Mouse (Mus musculus) kidney, adult 18-20 months (tissue): ENCODE measurements around the gene Armh2.

Source experiments
- DNase-seq: peaks from one replicate; pipeline ENCODE4 v3.0.0; 2021

Armh2 gene

DNA sequence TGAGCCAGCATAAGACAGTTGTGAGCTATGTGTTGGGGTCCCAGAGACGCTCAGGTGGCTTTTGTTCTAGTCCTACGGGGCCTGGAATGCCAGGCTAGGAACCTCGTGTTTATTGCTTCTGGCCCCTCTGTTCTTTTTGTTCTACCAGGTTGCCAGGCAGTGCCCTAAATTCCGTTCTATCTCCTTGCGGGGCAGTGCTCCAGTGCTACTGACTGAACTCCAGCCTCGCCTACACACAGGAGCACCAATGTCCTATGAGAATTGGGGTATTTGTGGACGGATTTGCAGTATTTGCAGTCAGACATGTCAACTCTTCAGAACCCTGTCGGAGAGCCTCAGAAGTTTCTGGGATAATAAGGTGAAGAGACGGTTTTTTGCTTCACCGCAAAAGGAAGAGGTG lies at the start of gene Armh2:
Gene Armh2, plus strand, starts transcription at position 205 of the 400 bp plus-strand sequence.
- no peak for DNase-seq

GRCm38 (mm10) chr13:24693312-24693711 lies 47.7 kb upstream of the Armh2 start:
- DNase-seq = no peak

- no peak for DNase-seq
Measured at GRCm38 (mm10) chr13:24698746-24699145, 42.3 kb upstream of the Armh2 start.

- no peak for DNase-seq
Measured at GRCm38 (mm10) chr13:24702128-24702527, 38.9 kb upstream of the Armh2 start.

GRCm38 (mm10) chr13:24709656-24710396 lies 31.2 kb upstream of the Armh2 start:
- no peak for DNase-seq

GRCm38 (mm10) chr13:24710968-24711367 lies 30.1 kb upstream of the Armh2 start:
- no peak for DNase-seq

GRCm38 (mm10) chr13:24712581-24713130 lies 28.4 kb upstream of the Armh2 start:
- DNase-seq = no peak

DNA sequence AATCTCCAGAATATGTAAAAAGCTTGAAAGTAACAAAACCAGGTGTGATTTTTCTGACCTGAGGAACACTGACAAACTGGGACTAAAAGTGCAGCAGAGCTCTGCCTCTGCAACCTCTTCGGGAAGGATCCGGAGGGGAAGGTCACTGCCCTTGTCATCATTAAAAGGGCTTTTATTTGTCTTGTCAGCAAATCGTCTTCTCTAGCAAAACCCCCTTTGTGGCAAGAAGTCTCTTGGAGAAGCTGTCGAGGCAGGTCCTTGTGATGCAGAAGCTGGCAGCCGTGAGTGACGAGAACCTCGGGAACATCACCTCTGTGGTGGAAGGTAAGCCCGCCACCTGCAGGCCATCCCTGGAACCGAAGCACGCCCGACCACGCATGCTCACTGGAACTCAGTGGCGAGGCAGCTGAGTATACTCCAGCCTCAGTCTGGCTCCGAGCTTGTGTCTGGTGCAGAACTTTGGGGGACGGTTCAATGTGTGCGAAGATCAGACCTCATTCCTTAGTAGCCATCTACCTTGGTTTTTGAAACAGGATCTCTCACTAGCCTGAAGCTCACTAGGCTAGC lies 27.5 kb upstream of the Armh2 start:
- DNase-seq = peak; percentile 94

- DNase-seq = no peak
Measured at GRCm38 (mm10) chr13:24714360-24714885, 26.6 kb upstream of the Armh2 start.

GRCm38 (mm10) chr13:24715601-24716000 lies 25.4 kb upstream of the Armh2 start:
- DNase-seq = no peak

GRCm38 (mm10) chr13:24716441-24716840 lies 24.6 kb upstream of the Armh2 start:
- DNase-seq = no peak

- no peak for DNase-seq
Measured at GRCm38 (mm10) chr13:24717677-24718076, 23.4 kb upstream of the Armh2 start.

GRCm38 (mm10) chr13:24721502-24721901 lies 19.5 kb upstream of the Armh2 start:
- no peak for DNase-seq

GRCm38 (mm10) chr13:24723699-24724394 lies 17.2 kb upstream of the Armh2 start:
- DNase-seq = no peak

- DNase-seq = no peak
Measured at GRCm38 (mm10) chr13:24724395-24724759, 16.7 kb upstream of the Armh2 start.

- DNase-seq = no peak
Measured at GRCm38 (mm10) chr13:24729128-24729527, 11.9 kb upstream of the Armh2 start.

DNA sequence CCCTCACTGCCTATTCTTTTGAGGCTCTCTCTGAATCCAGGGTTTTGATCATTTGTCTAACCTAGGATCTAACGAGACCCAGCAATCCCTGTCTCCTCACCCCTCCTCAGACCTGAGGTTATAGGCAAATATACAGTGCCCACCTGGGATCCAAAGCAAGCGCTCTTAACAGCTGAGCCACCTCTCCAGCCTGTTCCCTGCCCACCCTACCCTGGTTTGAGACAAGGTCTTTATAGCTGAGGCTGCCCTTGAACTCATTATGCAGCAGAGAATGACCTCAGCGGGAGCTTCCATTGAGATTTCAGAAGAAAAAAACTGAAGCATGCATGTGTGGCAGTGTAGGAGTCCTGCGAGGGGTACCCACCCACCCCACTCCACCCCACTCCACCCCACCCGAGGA lies 6.5 kb upstream of the Armh2 start:
- no peak for DNase-seq

DNA sequence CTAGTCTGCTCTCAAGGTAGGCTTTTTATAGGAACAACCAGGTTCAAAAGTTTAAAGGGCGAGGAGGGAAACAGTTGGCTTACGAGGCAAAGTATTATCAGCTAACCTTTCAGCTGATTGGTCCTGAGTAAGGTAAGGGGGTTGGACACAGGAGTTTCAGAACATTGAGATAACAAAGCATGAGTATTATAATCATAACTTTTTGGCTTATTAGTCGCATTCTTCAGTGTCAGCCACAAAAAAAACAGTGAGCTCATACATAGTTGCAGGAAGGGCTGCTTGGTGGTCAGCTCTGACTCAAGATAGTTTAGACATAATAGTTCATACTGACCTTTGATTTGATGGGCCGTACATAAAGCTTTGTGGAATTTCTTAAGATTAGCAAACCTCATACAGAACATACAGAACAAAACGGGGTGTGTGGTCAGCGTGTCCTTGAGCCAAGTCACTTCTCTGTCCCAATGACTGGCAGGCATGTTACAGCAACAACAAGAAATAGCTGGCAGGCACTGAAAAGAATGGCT lies 5.4 kb upstream of the Armh2 start:
- DNase-seq = no peak

DNA sequence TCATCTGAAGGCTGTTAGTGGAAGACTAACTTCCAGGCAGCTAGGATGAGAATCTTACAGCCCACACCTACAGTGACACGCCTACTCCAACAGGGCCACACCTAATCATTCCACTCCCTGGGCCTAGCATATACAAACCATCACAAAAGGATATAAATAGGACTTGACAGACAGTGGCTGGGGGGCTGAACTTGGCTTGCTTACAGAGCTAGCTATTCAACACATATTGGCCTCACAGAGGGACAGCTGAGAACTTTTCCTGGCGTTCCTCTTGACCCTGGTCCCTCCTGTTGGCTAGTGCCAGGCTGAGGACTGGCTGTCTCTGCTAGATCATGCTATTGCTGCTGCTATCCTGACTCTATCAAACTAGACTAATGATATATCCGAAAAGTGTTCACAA lies 6.8 kb downstream of the Armh2 start:
- DNase-seq = no peak

DNA sequence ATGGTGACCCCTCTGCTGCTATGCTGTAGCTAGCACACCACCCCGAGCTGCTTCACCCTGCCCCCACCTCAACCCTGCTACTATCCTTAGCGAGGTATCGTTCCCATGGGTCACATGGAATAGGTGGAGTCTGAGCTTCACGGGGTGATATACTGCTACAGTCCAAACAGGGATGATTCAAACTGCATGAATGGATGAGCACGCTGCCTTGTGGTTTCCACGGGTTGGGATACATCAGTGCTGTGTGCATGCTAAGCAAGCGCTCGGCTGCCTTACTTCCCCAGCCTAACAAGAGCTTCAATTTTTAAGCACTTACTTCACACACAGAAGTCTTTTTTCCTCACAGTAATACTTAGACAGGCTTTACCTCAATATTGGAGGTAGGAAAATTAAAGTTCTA lies 9.8 kb downstream of the Armh2 start:
- no peak for DNase-seq

DNA sequence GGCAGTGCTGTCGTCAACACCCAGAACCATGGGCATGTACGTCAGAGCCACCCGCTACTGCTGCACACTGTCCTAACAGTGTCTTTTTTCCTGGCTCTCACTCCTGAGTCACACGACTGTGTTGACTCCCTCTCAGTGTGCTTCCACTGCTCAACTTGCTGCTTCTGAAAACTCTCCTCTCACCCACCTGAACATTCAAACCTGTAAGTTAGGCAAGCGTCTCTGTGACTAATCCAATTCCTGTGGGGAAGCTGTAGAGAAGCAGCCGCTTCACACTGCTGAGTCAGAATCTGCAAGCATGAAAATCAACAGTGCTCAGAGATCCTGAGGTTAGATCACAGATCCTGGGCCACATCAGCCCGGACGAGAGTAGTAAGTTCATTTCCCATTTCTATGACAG lies 10.4 kb downstream of the Armh2 start:
- DNase-seq = no peak

DNA sequence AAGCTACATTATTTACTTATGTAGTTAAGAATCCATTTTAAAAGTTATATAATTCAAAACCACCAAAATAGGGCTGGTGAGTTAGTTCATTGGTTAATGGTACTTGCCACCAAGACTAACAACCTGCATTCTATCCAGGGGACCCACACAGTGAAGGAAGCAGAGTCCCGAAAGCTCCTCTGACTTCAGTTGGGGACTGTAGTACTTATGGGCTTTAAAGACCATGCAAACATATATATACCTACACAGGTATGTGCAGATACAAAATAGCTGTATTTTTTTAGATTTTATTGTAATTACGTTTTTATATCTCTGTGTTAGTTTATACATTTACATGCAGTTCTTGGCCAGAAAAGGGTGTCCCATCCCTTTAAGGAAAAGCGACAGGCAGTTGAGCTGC lies 15.7 kb downstream of the Armh2 start:
- DNase-seq = no peak

DNA sequence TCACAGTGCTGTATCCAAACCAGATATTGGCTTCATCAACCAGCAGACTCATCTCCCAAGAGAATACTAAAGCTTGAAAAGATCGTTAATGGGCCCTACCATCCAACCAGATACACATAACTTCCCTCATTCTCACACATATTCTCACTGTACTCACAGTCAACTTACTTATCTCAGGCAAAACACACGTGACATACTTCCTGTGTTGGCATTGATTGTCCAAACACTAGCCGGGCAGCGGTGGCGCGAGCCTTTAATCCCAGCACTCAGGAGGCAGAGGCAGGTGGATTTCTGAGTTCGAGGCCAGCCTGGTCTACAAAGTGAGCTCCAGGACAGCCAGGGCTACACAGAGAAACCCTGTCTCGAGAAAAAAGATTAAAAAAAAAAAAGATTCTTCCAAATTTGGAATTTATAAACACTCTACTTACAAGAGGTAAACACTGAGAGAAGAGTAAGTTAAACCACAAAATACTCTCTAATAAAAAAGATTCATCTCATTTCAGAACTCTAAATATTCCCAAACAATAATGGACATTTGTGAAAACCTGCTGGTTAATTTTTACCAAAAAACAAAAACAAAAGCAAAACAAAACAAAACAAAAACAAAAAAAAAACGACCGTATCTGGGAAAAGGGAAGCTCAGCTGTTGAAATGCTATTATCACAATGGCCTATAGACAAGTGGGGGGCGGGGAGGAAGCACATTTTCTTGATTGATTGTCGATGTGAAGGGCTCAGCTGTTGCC lies 17.0 kb downstream of the Armh2 start:
- no peak for DNase-seq
